Mouse (Mus musculus): Measurements from ENCODE around the gene Ankrd34a.

DNA sequence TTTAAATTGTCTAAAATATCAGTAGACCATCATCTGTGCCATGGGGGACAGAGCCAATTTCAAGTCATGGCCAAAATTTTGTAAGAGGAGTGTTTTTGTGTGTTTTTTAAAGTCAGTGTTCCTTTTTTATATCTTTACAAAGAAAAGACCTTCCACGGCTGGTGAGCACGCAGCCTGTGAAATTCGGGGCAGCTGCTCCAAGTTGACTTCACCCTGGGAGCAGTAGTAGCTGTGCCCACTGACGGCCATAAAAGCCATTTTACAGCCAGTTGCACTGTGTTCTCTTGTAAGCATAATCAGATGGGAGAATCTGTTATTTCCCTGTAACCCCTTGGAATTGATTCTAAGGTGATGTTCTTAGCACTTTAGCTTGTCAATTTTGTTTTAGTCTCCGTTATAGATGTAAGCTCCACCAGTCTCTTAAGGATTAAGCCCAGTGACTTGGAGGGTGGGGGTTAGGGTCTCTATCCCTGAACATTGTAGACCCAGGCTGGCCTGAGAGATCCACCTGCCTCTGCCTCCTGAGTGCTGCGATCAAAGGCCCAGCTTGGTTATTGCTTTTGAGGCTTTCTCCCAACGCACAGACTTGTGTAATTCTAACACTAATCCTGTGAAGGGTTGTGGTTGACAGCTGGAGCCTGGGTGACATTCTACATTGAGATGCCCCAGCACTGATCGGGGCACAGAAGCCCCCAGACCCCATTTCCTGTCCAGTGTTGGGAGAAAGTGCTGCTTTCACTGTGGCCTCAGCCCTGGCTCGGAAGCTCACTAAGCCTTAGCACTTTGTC, 35.4 kb upstream of the Ankrd34a start:
- TF ChIP-seq POLR2A (IDR thresholded peaks at IDR 0.05; ENCODE audit: insufficient read depth, low read depth, low read length) (no peak), CTCF (IDR thresholded peaks at IDR 0.05; ENCODE audit: insufficient read depth, low read depth, low read length) (no peak)

Measured in olfactory bulb, adult 2 months (tissue).